8 mouse cellular contexts compared by ENCODE assay signal in genomic region chr1:160933896-160934482, GRCm38 (mm10). TPM values are rescaled to one million over a fixed set of nuclear protein-coding genes. Genes with fewer than 3 reads are reported as not detected.
DNase-seq lines count a peak whose midpoint lies in the region; ATAC-seq and TF ChIP-seq lines count a peak whose summit lies in the region.

No protein-coding gene starts in this region.

- H3K9ac ChIP-seq in heart, postnatal 0 days (replicated peaks; ENCODE audit: low read depth, low read length) = no peak overlapping the region
- H3K9ac ChIP-seq in midbrain, embryonic 14.5 days (replicated peaks; ENCODE audit: low read length) = no peak overlapping the region

- 63% methylated on average over 4 of the region's 4 CpGs for WGBS in heart, postnatal 0 days
- 68% methylated on average over 4 of the region's 4 CpGs for WGBS in midbrain, embryonic 14.5 days

- DNase-seq in heart, postnatal 0 days (ENCODE audit: low spot score) = peak; percentile 40
- no peak for DNase-seq in heart, postnatal 25 days (ENCODE audit: low spot score)
- DNase-seq in thymus, postnatal 0 days (ENCODE audit: low spot score) = peak; percentile 52
- no peak for DNase-seq in thymus, postnatal 36 days
- DNase-seq in midbrain, embryonic 14.5 days = peak; percentile 83
- no peak for DNase-seq in urinary bladder, postnatal 14 days (ENCODE audit: low spot score)
- DNase-seq in heart, postnatal 4 days = no peak

- ATAC-seq in heart, postnatal 0 days (ENCODE audit: insufficient read depth, low read depth) = no peak
- peak; percentile 71 for ATAC-seq in erythroblast, adult 5-6 weeks (replicated peaks; ENCODE audit: low FRiP score, poor library complexity, severe bottlenecking)
- ATAC-seq in midbrain, embryonic 14.5 days (ENCODE audit: low FRiP score, low TSS enrichment) = no peak

- no peak overlapping the region for H3K4me2 ChIP-seq in heart, postnatal 0 days (ENCODE audit: low read depth, low read length)
- H3K4me2 ChIP-seq in midbrain, embryonic 14.5 days (ENCODE audit: low read length) = no peak overlapping the region

- no peak for TF ChIP-seq EP300 in heart, postnatal 0 days (IDR thresholded peaks at IDR 0.05; ENCODE audit: low read depth)

- no peak overlapping the region for H3K27ac ChIP-seq in heart, postnatal 0 days (ENCODE audit: low read depth)
- no peak overlapping the region for H3K27ac ChIP-seq in midbrain, embryonic 14.5 days (replicated peaks; ENCODE audit: low read depth, low read length)

- H3K9me3 ChIP-seq in heart, postnatal 0 days (replicated peaks; ENCODE audit: control insufficient read depth, low read length) = no peaks in the 10 kb centered on the region
- no peaks in the 10 kb centered on the region for H3K9me3 ChIP-seq in midbrain, embryonic 14.5 days (ENCODE audit: control insufficient read depth, low read length)

- no peaks in the 10 kb centered on the region for H3K27me3 ChIP-seq in heart, postnatal 0 days (ENCODE audit: control insufficient read depth, insufficient read depth, low read length)
- H3K27me3 ChIP-seq in midbrain, embryonic 14.5 days (ENCODE audit: control insufficient read depth, insufficient read depth, low read length) = no peaks in the 10 kb centered on the region

- H3K36me3 ChIP-seq in heart, postnatal 0 days (replicated peaks; ENCODE audit: control insufficient read depth, insufficient read depth, low read length) = peaks cover 36% of the 10 kb centered on the region
- peaks cover 33% of the 10 kb centered on the region for H3K36me3 ChIP-seq in midbrain, embryonic 14.5 days (ENCODE audit: control insufficient read depth, insufficient read depth, low read length)

- peak; percentile 54 for TF ChIP-seq CTCF in heart, postnatal 0 days (IDR thresholded peaks at IDR 0.05; ENCODE audit: low read depth)

- H3K4me1 ChIP-seq in heart, postnatal 0 days (ENCODE audit: control insufficient read depth, insufficient read depth) = no peaks in the 10 kb centered on the region
- H3K4me1 ChIP-seq in midbrain, embryonic 14.5 days (ENCODE audit: control insufficient read depth, insufficient read depth, low read length) = no peaks in the 10 kb centered on the region

- intact Hi-C loops in heart, postnatal 25 days (cut with DNase I) = loop anchor here (2.0 kb wide), 2 partner anchors 77 to 191 kb away; no protein-coding TSS in a partner anchor

- H3K4me3 ChIP-seq in heart, postnatal 0 days (ENCODE audit: low read depth, low read length) = no peak overlapping the region
- H3K4me3 ChIP-seq in midbrain, embryonic 14.5 days (replicated peaks; ENCODE audit: low read depth, low read length) = no peak overlapping the region

RNA-seq across cellular contexts. Expression of gene Rc3h1, which starts 27.8 kb away (rescaled TPM):
- total RNA-seq in heart, postnatal 0 days (2014; rRNA removed; ENCODE audit: low replicate concordance) = 22.5 and 32.6 TPM in 2 replicates
- polyA plus RNA-seq in heart, postnatal 0 days (2015; fragmentation: Nextera tagmentation; extraction: Ambion mirVana) = 4.7 and 4.9 TPM in 2 replicates
- total RNA-seq in heart, postnatal 25 days (2021) = 10 to 100 TPM; 39.5 to 49.1 TPM
- polyA plus RNA-seq in thymus, postnatal 0 days (2015; fragmentation: Nextera tagmentation; extraction: Ambion mirVana) = 8.0 and 10.8 TPM in 2 replicates
- 43.9 and 45.3 TPM in 2 replicates for total RNA-seq in erythroblast, adult 5-6 weeks (2015; ENCODE audit: low replicate concordance)
- 54.4 and 55.5 TPM in 2 replicates for total RNA-seq in erythroblast, adult 5-6 weeks (2017; ENCODE audit: low replicate concordance)
- polyA plus RNA-seq in midbrain, embryonic 14.5 days (2014; fragmentation: Nextera tagmentation; extraction: Ambion mirVana) = 10.7 and 13.2 TPM in 2 replicates
- 10 to 100 TPM; 34.1 to 35.0 TPM for total RNA-seq in heart, postnatal 4 days (2021)

RNA-seq across cellular contexts. Expression of gene Serpinc1, which starts 44.4 kb away (rescaled TPM):
- total RNA-seq in heart, postnatal 0 days (2014; rRNA removed; ENCODE audit: low replicate concordance) = 0.53 and 1.3 TPM in 2 replicates
- polyA plus RNA-seq in heart, postnatal 0 days (2015; fragmentation: Nextera tagmentation; extraction: Ambion mirVana) = 1.5 and 1.6 TPM in 2 replicates
- total RNA-seq in heart, postnatal 25 days (2021) = under 1 TPM; 0.26 to 0.34 TPM
- polyA plus RNA-seq in thymus, postnatal 0 days (2015; fragmentation: Nextera tagmentation; extraction: Ambion mirVana) = 2.1 and 2.7 TPM in 2 replicates
- 1.5 TPM in 1 of 2 replicates, not detected in the other for total RNA-seq in erythroblast, adult 5-6 weeks (2015; ENCODE audit: low replicate concordance)
- 0.34 and 0.42 TPM in 2 replicates for total RNA-seq in erythroblast, adult 5-6 weeks (2017; ENCODE audit: low replicate concordance)
- 2.9 and 3.1 TPM in 2 replicates for polyA plus RNA-seq in midbrain, embryonic 14.5 days (2014; fragmentation: Nextera tagmentation; extraction: Ambion mirVana)
- under 1 TPM; 0.65 to 0.71 TPM for total RNA-seq in heart, postnatal 4 days (2021)

Comparison
In these comparisons a context has a peak if more than half of its experiments do, and no peak if none do; other contexts are left out.
1. DNase-seq: peak in heart, postnatal 0 days (single experiment), thymus, postnatal 0 days (single experiment) and midbrain, embryonic 14.5 days (single experiment); none in heart, postnatal 25 days (single experiment), thymus, postnatal 36 days (0 of 2), urinary bladder, postnatal 14 days (single experiment) and heart, postnatal 4 days (single experiment).